Mouse (Mus musculus) heart, embryonic 16.5 days (tissue): ENCODE data around the gene Fam78b. TPM values are rescaled to one million over a fixed set of nuclear protein-coding genes. Genes with fewer than 3 reads are reported as not detected.

Experiments used
- ATAC-seq: fragments of 200-750 bp; cut with Nextera tagmentation; replicated peaks from 2 replicates; pipeline ENCODE4 v1.8.0; 2017; ENCODE audit warnings: moderate number of reproducible peaks; ENCODE audit not compliant: insufficient read depth, low FRiP score; ENCODE audit errors: extremely low read depth
- H3K27ac ChIP-seq: fragments of 300-500 bp; sonication (generic); 2 replicates; pipeline ENCODE4 v1.5.1; 2014; ENCODE audit warnings: mild to moderate bottlenecking, low read length, control low read depth, moderate library complexity
- H3K27me3 ChIP-seq: fragments of 300-500 bp; sonication (generic); 2 replicates; pipeline ENCODE4 v1.6.1; 2014; ENCODE audit warnings: low read length, mixed read lengths; ENCODE audit not compliant: control insufficient read depth, insufficient read depth
- H3K36me3 ChIP-seq: fragments of 300-500 bp; sonication (generic); 2 replicates; pipeline ENCODE4 v1.6.1; 2014; ENCODE audit not compliant: control insufficient read depth, insufficient read depth
- H3K4me1 ChIP-seq: fragments of 300-500 bp; sonication (generic); 2 replicates; pipeline ENCODE4 v1.6.1; 2014; ENCODE audit warnings: low read length, mixed read lengths; ENCODE audit not compliant: control insufficient read depth, insufficient read depth
- H3K4me2 ChIP-seq: fragments of 300-500 bp; sonication (generic); 2 replicates; pipeline ENCODE4 v1.6.1; 2014; ENCODE audit warnings: low read depth, mild to moderate bottlenecking, control low read depth, low read length
- H3K4me3 ChIP-seq: fragments of 300-500 bp; sonication (generic); 2 replicates; pipeline ENCODE4 v1.5.1; 2014; ENCODE audit warnings: mild to moderate bottlenecking, control low read depth, low read length
- H3K9ac ChIP-seq: fragments of 300-500 bp; sonication (generic); 2 replicates; pipeline ENCODE4 v1.6.1; 2014; ENCODE audit warnings: low read length, control low read depth
- H3K9me3 ChIP-seq: fragments of 300-500 bp; sonication (generic); replicated peaks from 2 replicates; pipeline ENCODE4 v1.6.1; 2016; ENCODE audit warnings: low read length; ENCODE audit not compliant: control insufficient read depth
- WGBS: fragments of 180-500 bp; shearing (Covaris S2); extraction: QIAGEN DNeasy Blood & Tissue Kit; methylation state at CpG from one replicate; pipeline ENCODE4 v1.1.7; 2014; 5-methylcytosine and 5-hydroxymethylcytosine counted together
- polyA plus RNA-seq: library from polyadenylated mRNA; unstranded; fragments of >200 nt; fragmentation: Nextera tagmentation; extraction: Ambion mirVana; gene quantifications from 2 replicates; pipeline ENCODE4 v1.2.1, GENCODE M21; 2015

Gene Fam78b
- polyA plus RNA-seq, 1 experiment from 2014 or later = 0.11 TPM

DNA sequence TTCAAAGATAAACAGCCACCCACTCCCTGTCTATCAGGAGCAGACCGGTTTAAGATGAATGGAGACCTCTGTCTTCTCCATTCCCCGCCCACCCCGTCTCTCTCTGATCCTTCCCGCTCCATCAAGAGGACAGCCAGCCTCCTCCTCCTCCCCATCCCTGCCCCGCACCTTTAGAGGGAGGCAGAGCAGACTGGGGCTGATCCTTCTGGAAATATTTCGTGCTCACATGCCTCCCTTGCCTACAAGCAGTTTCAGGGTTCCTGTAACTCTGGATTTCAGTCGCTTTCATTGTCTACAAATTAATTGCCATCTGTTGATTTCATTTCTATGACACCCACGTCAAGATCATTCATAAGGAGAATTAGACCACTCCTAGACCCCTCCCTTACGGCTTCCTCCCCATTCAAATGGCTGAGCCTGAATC, 20.8 kb downstream of the Fam78b start:
- Histone ChIP-seq H3K9ac (no peak overlapping the region), H3K4me1 (no peaks in the 10 kb centered on the region), H3K36me3 (no peaks in the 10 kb centered on the region), H3K4me3 (no peak overlapping the region), H3K27ac (no peak overlapping the region), H3K27me3 (no peaks in the 10 kb centered on the region), H3K4me2 (no peak overlapping the region), H3K9me3 (no peaks in the 10 kb centered on the region)
- ATAC-seq = no peak
- WGBS = 53% methylated on average over 9 of the region's 9 CpGs

DNA sequence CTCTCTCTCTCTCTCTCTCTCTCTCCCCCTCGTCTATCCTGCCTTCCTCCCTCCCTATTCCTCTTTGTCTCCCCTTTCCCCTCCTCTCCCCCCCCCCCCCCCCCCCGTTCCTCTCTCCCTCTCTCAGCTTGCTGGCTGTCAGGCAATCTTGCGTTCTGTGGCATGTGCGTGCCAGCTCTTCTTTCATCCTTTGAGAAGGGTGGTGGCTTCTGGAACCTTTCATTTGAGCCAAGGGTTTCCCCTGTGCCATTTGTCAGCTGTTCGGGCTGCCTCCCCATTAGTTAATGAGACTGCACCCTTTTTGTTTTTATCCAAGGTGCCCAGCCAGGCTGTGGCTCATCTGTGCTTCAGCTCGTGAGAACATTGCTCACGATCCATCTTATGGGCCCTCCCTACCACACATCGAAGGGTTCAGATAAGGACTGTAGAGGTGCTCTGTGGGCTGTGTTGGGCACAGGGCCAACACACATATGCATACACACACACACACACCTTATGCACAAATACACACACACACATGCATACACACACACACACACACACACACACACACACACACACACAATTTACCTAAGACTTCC, 21.4 kb downstream of the Fam78b start:
- H3K36me3 ChIP-seq = no peaks in the 10 kb centered on the region
- no peak overlapping the region for H3K4me2 ChIP-seq
- no peak for ATAC-seq
- H3K4me1 ChIP-seq = no peaks in the 10 kb centered on the region
- H3K9me3 ChIP-seq = no peaks in the 10 kb centered on the region; the same call in 1 of the 2 replicates
- H3K27ac ChIP-seq = no peak overlapping the region
- 54% methylated on average over 8 of the region's 8 CpGs for WGBS
- H3K27me3 ChIP-seq = no peaks in the 10 kb centered on the region
- H3K4me3 ChIP-seq = no peak overlapping the region
- H3K9ac ChIP-seq = no peak overlapping the region

DNA sequence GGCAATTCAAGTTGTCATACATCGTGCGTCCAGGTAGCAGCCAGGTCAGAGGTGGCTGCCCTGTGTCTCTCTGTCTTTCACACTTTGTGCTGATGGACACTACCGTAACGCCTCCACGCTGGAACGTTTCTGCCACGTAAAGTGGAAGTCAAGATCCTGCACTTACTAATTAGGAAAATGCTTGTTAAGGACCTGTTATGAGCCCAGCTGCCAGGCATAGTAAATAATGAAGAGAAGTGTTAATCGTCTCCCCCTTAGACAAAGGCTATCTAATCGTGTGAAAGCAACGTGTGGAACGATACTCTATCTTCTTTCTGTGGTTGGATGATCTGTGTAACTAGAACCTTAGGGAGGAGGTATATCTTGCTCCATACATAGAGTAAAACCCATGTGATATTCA, 22.6 kb downstream of the Fam78b start:
- H3K4me2 ChIP-seq = no peak overlapping the region
- no peak overlapping the region for H3K27ac ChIP-seq
- no peaks in the 10 kb centered on the region for H3K4me1 ChIP-seq
- no peak overlapping the region for H3K9ac ChIP-seq
- ATAC-seq = no peak
- no peaks in the 10 kb centered on the region for H3K36me3 ChIP-seq
- H3K27me3 ChIP-seq = no peaks in the 10 kb centered on the region
- H3K9me3 ChIP-seq = no peaks in the 10 kb centered on the region; the same call in 1 of the 2 replicates
- H3K4me3 ChIP-seq = no peak overlapping the region
- 85% methylated on average over 11 of the region's 11 CpGs for WGBS

DNA sequence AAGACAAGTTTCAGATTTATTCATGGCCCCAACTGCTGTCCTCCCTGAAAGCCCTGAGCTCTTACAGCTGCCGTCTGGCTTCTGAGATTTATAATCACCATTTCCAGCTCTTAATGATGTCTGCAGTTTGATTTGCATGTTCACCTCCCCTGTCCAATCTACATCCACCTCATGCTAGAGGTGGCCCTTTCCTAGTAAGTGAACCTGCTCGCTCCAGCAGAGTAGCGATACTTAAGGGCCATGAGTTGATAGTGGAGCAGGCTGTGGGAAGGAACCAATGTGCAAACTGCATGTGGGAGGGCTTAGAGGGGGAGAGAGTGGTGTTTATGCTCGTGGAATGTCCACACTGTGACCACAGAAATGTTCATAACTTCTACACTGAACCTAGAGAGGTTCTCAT, 23.7 kb downstream of the Fam78b start:
- WGBS = 51% methylated on average over 4 of the region's 4 CpGs
- Histone ChIP-seq H3K4me2 (no peak overlapping the region), H3K4me3 (no peak overlapping the region)

DNA sequence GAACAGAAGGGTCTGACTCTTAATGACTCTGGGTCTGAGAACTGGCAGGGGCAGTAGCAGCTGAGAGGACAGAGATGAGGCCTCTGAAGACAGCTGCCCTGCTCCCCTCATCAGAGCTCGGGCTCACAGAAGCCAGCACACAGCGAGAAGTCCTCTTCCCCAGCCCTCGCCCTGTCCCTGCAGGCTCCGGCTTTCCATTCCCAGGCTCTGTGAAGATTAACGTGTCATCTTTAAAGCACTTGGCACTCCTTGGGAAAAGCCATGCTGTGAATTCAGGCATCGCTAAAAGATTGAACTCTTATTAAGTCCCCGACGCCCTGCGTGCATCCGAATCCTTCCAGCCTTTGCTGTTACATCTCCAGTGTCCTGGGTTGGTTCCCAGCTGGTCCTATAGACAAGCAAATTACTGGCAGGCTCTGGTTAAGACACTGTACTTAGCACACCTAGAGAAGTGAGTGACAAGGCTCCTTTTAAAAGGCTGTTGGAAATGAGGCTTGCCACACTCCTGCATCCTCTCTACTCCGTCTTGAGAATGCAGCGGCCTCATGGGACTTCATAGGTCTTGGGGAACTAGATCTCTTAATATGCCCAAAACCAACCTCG, 30.9 kb downstream of the Fam78b start:
- WGBS = 60% methylated on average over 13 of the region's 13 CpGs
- no peak for ATAC-seq
- H3K9ac ChIP-seq = no peak overlapping the region

More for the DNA sequence above, 23.7 kb downstream of the Fam78b start:
- Histone ChIP-seq H3K9ac (no peak overlapping the region), H3K27me3 (no peaks in the 10 kb centered on the region), H3K4me1 (no peaks in the 10 kb centered on the region), H3K9me3 (no peaks in the 10 kb centered on the region; the same call in 1 of the 2 replicates), H3K27ac (no peak overlapping the region), H3K36me3 (no peaks in the 10 kb centered on the region)
- ATAC-seq = no peak

DNA sequence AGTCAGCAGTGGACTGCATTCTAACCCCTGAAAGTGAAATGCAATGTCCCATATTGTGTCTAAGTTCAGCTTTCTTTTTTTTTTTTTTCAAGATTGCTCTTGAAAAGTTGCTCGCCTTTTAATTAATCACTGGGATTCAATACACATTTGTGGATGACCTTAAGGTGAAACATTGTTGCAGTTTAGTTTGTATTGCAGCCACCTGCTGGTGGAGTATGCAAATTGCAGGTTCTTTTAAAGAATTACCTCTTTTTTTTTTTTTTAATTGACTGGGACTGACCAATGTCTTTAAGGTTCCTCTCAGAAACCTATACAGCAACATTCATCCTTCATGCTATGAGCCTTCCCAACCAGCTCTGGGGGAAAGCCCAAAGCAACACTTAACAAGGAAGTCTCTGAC, 33.2 kb downstream of the Fam78b start:
- no peaks in the 10 kb centered on the region for H3K36me3 ChIP-seq
- H3K4me1 ChIP-seq = no peaks in the 10 kb centered on the region
- H3K27ac ChIP-seq = no peak overlapping the region
- no peak for ATAC-seq
- no peak overlapping the region for H3K4me2 ChIP-seq
- H3K9me3 ChIP-seq = no peaks in the 10 kb centered on the region
- WGBS = 83% methylated on average over 1 of the region's 1 CpGs
- no peak overlapping the region for H3K4me3 ChIP-seq
- H3K9ac ChIP-seq = no peak overlapping the region
- no peaks in the 10 kb centered on the region for H3K27me3 ChIP-seq

More for the DNA sequence above, 30.9 kb downstream of the Fam78b start:
- no peaks in the 10 kb centered on the region; the same call in 1 of the 2 replicates for H3K9me3 ChIP-seq
- H3K27me3 ChIP-seq = no peaks in the 10 kb centered on the region
- H3K4me2 ChIP-seq = no peak overlapping the region
- H3K36me3 ChIP-seq = no peaks in the 10 kb centered on the region
- no peaks in the 10 kb centered on the region for H3K4me1 ChIP-seq
- no peak overlapping the region for H3K4me3 ChIP-seq
- H3K27ac ChIP-seq = no peak overlapping the region

DNA sequence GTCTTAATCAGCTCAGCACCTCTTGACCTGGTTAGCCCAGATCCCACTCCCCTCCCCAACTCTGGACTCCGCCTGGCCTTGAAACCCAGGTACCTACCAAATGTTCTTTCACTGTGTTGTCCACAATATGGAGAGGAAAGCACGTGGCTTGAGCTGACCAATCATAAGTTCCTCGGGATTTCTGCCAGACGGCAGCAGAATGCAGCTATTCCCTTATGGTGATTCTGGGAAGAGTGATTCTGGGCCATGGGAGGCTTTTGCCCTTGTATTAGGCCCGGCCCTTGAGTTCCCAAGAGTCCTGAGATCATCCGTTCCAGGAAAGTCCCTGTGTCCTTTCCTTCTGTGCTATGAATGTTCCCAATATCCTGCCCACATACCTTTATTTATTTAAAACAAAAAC, 41.3 kb downstream of the Fam78b start:
- H3K4me1 ChIP-seq = no peaks in the 10 kb centered on the region
- no peaks in the 10 kb centered on the region for H3K27me3 ChIP-seq
- no peak overlapping the region for H3K4me3 ChIP-seq
- 78% methylated on average over 6 of the region's 6 CpGs for WGBS
- no peak overlapping the region for H3K27ac ChIP-seq
- H3K9me3 ChIP-seq = 0 out of 2 replicates have a peak, but pooled peaks cover 2% of the 10 kb centered on the region
- H3K4me2 ChIP-seq = no peak overlapping the region
- no peak for ATAC-seq
- no peak overlapping the region for H3K9ac ChIP-seq
- no peaks in the 10 kb centered on the region for H3K36me3 ChIP-seq

DNA sequence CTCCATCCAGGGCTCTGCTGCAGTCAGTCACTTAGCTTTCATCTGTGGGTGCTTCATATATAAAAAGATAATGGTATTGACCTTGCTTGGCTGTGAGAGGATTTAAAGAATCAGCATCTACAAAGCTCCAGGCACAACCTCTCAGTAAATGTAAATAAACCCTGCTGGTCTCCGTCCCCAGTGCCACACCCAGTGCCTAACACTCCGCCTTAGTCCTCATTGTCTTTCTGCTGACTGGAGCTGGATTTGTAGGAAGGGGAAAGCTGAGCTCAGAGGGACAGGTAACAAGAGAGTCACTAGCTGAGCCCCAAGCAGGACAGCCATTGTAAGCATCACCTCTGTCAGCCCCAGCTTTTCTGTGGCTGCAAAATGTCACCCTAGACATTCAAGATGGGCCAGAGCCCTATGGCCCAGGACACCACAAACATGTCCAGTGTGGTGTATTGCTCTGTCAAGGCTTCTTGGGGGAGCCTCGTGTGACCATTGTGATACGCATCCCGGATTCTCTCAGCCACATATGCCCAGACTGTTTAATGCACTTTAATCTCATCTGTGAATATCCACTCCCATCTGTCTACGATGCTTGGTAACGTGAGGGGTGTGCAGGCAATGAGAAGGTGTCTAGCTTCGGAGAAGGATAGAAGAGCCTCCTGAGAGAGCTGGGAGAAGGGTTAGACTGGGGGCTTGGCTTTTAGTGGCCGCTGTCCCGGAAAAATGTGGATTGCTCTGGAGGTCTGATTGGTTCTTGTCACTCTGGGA, 45.1 kb downstream of the Fam78b start:
- no peak overlapping the region for H3K4me3 ChIP-seq
- 0 out of 2 replicates have a peak, but pooled peaks cover 2% of the 10 kb centered on the region for H3K9me3 ChIP-seq
- H3K36me3 ChIP-seq = no peaks in the 10 kb centered on the region
- no peak overlapping the region for H3K4me2 ChIP-seq
- no peaks in the 10 kb centered on the region for H3K27me3 ChIP-seq
- WGBS = 48% methylated on average over 10 of the region's 10 CpGs
- H3K9ac ChIP-seq = no peak overlapping the region
- ATAC-seq = no peak
- H3K4me1 ChIP-seq = no peaks in the 10 kb centered on the region
- no peak overlapping the region for H3K27ac ChIP-seq

DNA sequence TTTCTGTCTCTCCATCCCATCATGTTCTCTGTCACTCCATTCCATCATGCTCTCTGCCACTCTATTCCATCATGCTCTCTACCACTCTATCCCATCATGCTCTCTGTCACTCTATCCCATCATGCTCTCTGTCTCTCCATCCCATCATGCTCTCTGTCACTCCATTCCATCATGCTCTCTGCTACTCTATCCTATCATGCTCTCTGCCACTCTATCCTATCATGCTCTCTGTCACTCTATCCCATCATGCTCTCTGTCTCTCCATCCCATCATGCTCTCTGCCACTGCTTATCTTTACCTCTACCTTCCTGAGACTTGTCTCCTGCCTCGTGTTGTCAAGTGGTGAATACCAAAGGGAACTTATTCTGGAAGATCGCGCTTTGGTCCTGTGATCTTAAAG, 49.6 kb downstream of the Fam78b start:
- WGBS = 73% methylated on average over 3 of the region's 3 CpGs
- H3K27me3 ChIP-seq = no peaks in the 10 kb centered on the region
- H3K27ac ChIP-seq = no peak overlapping the region
- no peak overlapping the region for H3K9ac ChIP-seq
- ATAC-seq = no peak
- no peak overlapping the region for H3K4me2 ChIP-seq
- no peaks in the 10 kb centered on the region for H3K4me1 ChIP-seq
- no peaks in the 10 kb centered on the region for H3K36me3 ChIP-seq
- no peaks in the 10 kb centered on the region for H3K9me3 ChIP-seq
- no peak overlapping the region for H3K4me3 ChIP-seq
